Mouse (Mus musculus) embryonic facial prominence, embryonic 15.5 days (tissue): Measurements from ENCODE around the gene Rpain. TPM values are rescaled to one million over a fixed set of nuclear protein-coding genes. Genes with fewer than 3 reads are reported as not detected.

Experiments used
- ATAC-seq: fragments of 200-750 bp; cut with Nextera tagmentation; 2 replicates; pipeline ENCODE4 v1.8.0; 2017; ENCODE audit warnings: low read depth, moderate TSS enrichment; ENCODE audit not compliant: insufficient number of reproducible peaks, low FRiP score, low TSS enrichment
- H3K27ac ChIP-seq: fragments of 300-500 bp; sonication (generic); replicated peaks from 2 replicates; pipeline ENCODE4 v1.5.1; 2015; ENCODE audit warnings: mild to moderate bottlenecking, inconsistent platforms
- H3K27me3 ChIP-seq: fragments of 300-500 bp; sonication (generic); 2 replicates; pipeline ENCODE4 v1.6.1; 2015; ENCODE audit warnings: inconsistent platforms
- H3K36me3 ChIP-seq: fragments of 300-500 bp; sonication (generic); 2 replicates; pipeline ENCODE4 v1.6.1; 2015; ENCODE audit warnings: mild to moderate bottlenecking, inconsistent platforms
- H3K4me1 ChIP-seq: fragments of 300-500 bp; sonication (generic); 2 replicates; pipeline ENCODE4 v1.6.1; 2015; ENCODE audit warnings: inconsistent platforms
- H3K4me2 ChIP-seq: fragments of 300-500 bp; sonication (generic); replicated peaks from 2 replicates; pipeline ENCODE4 v1.6.1; 2015; ENCODE audit warnings: mild to moderate bottlenecking, inconsistent platforms
- H3K4me3 ChIP-seq: fragments of 300-500 bp; sonication (generic); replicated peaks from 2 replicates; pipeline ENCODE4 v1.5.1; 2015; ENCODE audit warnings: mild to moderate bottlenecking, inconsistent platforms
- H3K9ac ChIP-seq: fragments of 300-500 bp; sonication (generic); 2 replicates; pipeline ENCODE4 v1.6.1; 2015; ENCODE audit warnings: inconsistent platforms
- H3K9me3 ChIP-seq: fragments of 300-500 bp; sonication (generic); replicated peaks from 2 replicates; pipeline ENCODE4 v1.6.1; 2016; ENCODE audit warnings: inconsistent platforms
- WGBS: fragments of 180-500 bp; shearing (Covaris S2); methylation state at CpG from one replicate; pipeline ENCODE4 v1.1.7; 2015; 5-methylcytosine and 5-hydroxymethylcytosine counted together
- polyA plus RNA-seq: library from polyadenylated mRNA; unstranded; fragments of >200 nt; fragmentation: Nextera tagmentation; extraction: Ambion mirVana; gene quantifications from 2 replicates; pipeline ENCODE4 v1.2.1, GENCODE M21; 2015

The Rpain gene
- 77.1 and 78.6 TPM in 2 replicates for polyA plus RNA-seq

DNA sequence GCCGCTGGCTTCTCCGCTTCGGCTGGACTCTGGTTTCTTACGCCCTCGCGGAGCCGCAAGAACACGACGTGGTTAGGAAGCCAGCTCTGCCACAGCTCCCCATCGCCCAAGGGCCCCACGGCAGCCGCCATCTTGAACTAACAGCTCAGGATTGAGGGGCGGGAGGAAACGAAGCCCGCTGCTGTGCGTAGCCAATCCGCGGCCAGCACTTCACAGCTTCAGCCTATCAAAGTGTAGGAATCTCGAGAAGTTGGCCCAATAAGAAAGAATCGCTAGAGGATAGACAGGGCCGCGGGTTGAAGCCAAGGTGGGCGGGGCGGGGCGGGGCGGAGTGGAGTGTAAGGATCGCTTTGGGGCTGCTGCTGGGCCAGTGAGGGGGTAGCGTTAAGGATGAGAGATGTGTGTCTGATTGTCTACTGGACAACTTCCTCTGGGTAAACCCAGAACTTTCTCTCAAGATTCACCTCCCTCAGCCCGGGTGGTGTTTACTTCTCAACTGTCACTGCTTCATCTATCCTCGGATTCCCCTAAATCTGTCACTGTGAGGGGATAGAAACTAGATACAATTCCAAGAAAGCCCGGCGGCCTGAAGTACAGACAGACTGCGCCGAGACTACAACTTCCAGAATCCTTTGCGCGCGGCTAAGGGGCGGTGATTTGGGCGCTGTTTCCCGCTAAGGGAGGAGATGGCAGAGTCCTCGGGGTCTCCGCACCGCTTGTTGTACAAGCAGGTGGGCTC lies at the start of gene Rpain, which contains the start of gene Nup88:
TSS of gene Rpain (plus strand) at position 393 of the 739 bp plus-strand sequence.
TSS of gene Nup88 (minus strand) at position 153 of the 739 bp plus-strand sequence.
- Histone ChIP-seq H3K4me2 (peak within 1 kb of the TSS; percentile 65), H3K27me3 (no peaks in the 10 kb centered on the region), H3K36me3 (peaks cover 44% of the 10 kb centered on the region), H3K9ac (peak within 1 kb of the TSS; percentile 94), H3K4me1 (peaks cover 13% of the 10 kb centered on the region), H3K9me3 (no peaks in the 10 kb centered on the region), H3K27ac (peak within 1 kb of the TSS; percentile 93), H3K4me3 (peak within 1 kb of the TSS; percentile 92)
- ATAC-seq, result peak; percentile 97
- whole genome bisulfite sequencing, result under 1% methylated on average over 43 of the region's 43 CpGs

DNA sequence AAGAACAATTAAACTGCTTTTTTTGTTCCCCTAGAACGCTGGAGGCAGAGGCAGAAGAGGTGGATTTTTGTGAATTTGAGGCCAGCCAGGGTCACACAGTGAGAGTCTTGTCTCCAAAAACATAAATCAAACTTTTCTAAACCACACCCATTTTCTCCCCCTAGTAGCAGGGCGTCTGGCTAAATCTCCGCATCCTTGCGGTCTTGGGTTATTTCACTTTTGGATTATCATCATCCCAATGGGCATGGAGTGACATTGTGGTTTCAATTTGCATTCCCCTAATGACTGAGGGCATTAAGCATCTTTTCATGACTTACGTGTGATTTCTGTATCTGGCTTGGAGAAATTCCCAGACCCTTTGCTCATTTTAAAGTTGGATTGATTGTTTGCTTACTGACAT lies 38.6 kb upstream of the Rpain start:
- no peaks in the 10 kb centered on the region for H3K27me3 ChIP-seq
- no peak overlapping the region for H3K27ac ChIP-seq
- 74% methylated on average over 5 of the region's 5 CpGs for WGBS
- no peak for ATAC-seq
- no peak overlapping the region for H3K9ac ChIP-seq
- peaks cover 50% of the 10 kb centered on the region for H3K36me3 ChIP-seq
- H3K4me2 ChIP-seq, result no peak overlapping the region
- H3K9me3 ChIP-seq, result no peaks in the 10 kb centered on the region
- H3K4me3 ChIP-seq, result no peak overlapping the region
- H3K4me1 ChIP-seq, result no peaks in the 10 kb centered on the region

DNA sequence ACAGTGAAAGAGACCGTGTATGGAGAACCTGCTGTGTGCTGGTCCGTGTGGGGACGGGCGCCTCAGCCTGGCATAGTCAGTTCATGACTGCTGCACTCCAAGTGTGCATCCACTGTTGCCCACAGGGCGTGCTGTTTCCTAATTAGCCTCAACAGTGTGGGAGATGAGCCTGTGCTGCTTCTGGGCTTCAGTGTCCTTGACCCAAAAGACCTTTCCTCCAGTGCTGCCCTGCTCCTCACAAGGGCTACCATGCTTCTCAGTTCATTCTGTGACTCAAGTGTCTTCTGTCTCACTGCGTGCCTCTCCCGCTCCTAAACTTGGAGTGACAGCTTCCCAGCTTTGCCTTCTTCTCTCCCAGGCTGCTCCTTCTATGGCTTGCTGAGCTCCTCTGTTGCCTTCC lies 34.7 kb upstream of the Rpain start:
- Histone ChIP-seq H3K36me3 (peaks cover 66% of the 10 kb centered on the region), H3K4me2 (no peak overlapping the region), H3K4me1 (no peaks in the 10 kb centered on the region), H3K27me3 (no peaks in the 10 kb centered on the region), H3K9ac (no peak overlapping the region), H3K27ac (no peak overlapping the region), H3K4me3 (no peak overlapping the region), H3K9me3 (no peaks in the 10 kb centered on the region)
- ATAC-seq, result no peak
- WGBS, result 90% methylated on average over 7 of the region's 7 CpGs

DNA sequence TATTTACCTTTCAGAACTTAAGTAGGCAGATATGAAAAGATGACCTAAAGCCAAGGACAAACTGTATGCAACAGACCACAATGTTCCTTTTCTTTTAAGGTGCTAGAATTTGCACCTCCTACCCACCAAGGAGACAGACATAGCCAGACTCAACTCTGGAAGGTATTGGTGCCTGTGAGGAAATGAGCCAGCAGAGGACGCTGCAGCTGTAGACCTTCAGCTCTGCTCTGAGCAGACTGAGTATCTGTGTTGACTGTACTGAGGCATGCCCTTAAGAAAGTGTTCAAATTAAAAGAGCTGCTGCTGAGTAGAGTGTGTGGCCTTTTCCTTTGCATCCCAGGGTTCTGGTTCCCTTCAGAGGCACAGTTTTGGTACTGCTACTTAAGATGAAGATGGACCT lies 27.4 kb upstream of the Rpain start:
- Histone ChIP-seq H3K4me2 (no peak overlapping the region), H3K36me3 (peaks cover 87% of the 10 kb centered on the region), H3K9me3 (no peaks in the 10 kb centered on the region), H3K4me3 (no peak overlapping the region), H3K4me1 (no peaks in the 10 kb centered on the region), H3K9ac (no peak overlapping the region), H3K27ac (no peak overlapping the region), H3K27me3 (no peaks in the 10 kb centered on the region)
- ATAC-seq, result no peak
- 82% methylated on average over 1 of the region's 1 CpGs for WGBS

DNA sequence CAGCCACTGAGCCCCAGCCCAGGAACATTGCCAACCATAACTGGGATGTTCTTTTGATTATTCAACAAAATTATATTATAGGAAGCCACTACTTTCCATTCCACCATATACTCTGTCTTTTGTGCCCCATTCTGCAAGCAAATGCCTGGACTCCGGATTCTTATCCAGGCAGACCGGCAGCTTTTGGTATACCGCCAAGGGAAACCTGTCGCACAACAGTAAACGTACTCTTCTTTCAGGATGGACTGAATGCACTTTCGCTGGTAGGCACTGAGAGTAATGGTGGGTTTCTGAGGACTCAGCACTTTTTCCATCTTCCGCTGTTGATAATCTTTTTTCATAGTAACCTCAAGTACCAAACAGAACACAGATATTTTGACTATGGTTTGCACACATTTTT lies 26.4 kb upstream of the Rpain start:
- Histone ChIP-seq H3K27ac (no peak overlapping the region), H3K4me1 (no peaks in the 10 kb centered on the region), H3K9me3 (no peaks in the 10 kb centered on the region), H3K9ac (no peak overlapping the region), H3K4me3 (no peak overlapping the region), H3K4me2 (no peak overlapping the region), H3K36me3 (peaks cover 88% of the 10 kb centered on the region), H3K27me3 (no peaks in the 10 kb centered on the region)
- ATAC-seq, result no peak
- WGBS, result 90% methylated on average over 7 of the region's 7 CpGs

DNA sequence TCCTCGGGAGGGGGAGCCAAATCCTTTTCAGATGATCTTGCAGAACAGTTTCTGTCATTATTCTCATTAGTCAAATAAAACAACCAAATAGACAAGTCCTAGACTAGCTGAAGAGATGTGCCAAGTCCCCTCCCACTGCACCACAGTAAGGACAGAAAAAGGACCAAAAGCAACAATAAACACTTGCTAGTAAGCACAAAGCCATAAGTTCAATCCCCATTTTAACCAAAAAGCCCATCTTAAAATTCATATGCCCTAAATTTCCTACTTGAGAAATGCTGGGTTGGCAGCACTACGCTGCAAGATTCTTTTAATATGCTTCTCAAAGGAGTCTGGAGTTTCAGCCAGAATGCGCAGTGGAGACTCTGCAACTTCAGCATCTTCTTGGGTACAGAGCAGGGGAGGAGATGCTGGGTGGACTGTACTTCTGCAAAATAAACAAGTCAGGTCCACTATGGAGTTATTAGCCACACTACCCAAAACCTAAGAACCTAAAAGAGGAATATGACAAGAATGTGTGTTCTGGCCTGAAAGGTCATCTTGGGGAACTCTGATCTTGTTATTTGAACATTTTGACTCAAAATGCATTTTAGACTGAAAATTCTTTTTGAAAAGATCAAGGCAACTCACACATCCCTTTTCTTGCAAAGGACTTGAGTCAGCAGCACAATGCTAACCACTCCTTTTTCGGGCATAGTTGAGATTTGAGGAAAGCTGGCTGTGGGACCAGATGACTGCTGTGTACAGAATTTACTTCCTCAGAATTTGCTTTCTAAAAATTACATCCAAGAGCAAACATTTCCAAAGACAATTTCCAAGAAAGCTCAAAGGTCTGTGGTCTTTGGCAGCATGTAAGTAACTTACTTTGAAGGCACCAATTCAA lies 24.8 kb upstream of the Rpain start:
- Histone ChIP-seq H3K4me1 (no peaks in the 10 kb centered on the region), H3K36me3 (peaks cover 88% of the 10 kb centered on the region), H3K9ac (no peak overlapping the region), H3K27me3 (no peaks in the 10 kb centered on the region), H3K27ac (no peak overlapping the region), H3K4me2 (no peak overlapping the region), H3K4me3 (no peak overlapping the region), H3K9me3 (no peaks in the 10 kb centered on the region)
- WGBS, result 90% methylated on average over 4 of the region's 4 CpGs
- no peak for ATAC-seq

DNA sequence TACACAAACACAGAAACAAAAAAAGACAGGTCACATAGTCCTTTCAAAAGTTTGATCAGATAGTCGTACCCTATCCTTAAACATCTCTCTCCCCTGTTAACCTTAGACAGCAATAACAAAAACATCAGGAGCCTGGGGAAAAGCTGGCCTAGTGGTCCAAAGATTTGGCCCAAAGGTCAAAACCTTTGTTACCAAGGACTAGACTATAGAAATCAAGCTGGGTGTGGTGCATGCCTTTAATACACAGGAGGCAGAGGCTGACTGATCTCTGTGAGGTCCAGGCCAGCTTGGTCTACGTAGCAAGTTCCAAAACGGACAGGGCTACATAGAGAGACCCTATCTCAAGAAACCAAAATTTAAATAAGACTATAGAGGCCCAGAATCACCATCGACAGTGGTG lies 15.3 kb upstream of the Rpain start:
- peaks cover 91% of the 10 kb centered on the region for H3K36me3 ChIP-seq
- H3K4me3 ChIP-seq, result no peak overlapping the region
- no peak for ATAC-seq
- no peaks in the 10 kb centered on the region for H3K9me3 ChIP-seq
- whole genome bisulfite sequencing, result 92% methylated on average over 4 of the region's 4 CpGs
- H3K9ac ChIP-seq, result no peak overlapping the region
- no peak overlapping the region for H3K4me2 ChIP-seq
- H3K27ac ChIP-seq, result no peak overlapping the region
- H3K27me3 ChIP-seq, result no peaks in the 10 kb centered on the region
- H3K4me1 ChIP-seq, result no peaks in the 10 kb centered on the region

DNA sequence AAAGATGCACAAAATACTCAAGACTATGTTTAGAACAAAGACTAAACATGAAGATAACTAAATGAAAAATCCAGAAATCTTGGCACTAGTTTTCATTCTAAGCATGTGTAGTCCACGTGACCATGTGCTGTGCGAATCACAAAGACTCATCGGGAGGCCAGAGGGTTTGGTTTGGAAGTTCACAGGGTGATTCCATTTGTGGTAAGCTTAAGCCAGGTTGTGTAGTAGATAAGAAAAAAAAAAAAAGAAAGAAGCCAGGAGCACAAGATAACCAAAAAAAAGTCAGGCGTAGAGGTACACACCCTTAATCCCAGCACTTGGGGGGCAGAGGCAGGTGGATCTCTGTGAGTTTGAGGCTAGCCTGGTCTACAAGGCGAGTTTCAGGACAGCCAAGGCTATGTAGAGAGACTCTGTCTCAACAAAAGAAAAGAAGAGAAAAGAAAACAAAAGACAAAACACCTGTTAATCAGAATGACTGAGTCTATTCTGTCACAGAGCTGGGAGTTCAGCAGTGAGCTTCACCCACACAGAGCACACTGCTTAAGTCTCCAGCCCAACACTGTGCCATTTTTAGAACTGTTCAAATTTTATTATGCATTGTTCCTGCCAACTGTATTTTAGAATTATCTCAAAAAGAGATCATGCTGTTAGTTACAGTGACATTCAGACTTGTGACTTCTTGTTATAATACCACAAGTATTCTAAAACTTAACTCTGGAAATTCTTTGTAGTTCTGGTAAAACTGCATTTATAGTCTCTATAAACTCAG lies 9.0 kb upstream of the Rpain start:
- Histone ChIP-seq H3K9ac (no peak overlapping the region), H3K4me3 (no peak overlapping the region), H3K27me3 (no peaks in the 10 kb centered on the region), H3K27ac (no peak overlapping the region), H3K9me3 (no peaks in the 10 kb centered on the region), H3K4me1 (no peaks in the 10 kb centered on the region), H3K36me3 (peaks cover 85% of the 10 kb centered on the region), H3K4me2 (no peak overlapping the region)
- 93% methylated on average over 5 of the region's 5 CpGs for WGBS
- ATAC-seq, result no peak

DNA sequence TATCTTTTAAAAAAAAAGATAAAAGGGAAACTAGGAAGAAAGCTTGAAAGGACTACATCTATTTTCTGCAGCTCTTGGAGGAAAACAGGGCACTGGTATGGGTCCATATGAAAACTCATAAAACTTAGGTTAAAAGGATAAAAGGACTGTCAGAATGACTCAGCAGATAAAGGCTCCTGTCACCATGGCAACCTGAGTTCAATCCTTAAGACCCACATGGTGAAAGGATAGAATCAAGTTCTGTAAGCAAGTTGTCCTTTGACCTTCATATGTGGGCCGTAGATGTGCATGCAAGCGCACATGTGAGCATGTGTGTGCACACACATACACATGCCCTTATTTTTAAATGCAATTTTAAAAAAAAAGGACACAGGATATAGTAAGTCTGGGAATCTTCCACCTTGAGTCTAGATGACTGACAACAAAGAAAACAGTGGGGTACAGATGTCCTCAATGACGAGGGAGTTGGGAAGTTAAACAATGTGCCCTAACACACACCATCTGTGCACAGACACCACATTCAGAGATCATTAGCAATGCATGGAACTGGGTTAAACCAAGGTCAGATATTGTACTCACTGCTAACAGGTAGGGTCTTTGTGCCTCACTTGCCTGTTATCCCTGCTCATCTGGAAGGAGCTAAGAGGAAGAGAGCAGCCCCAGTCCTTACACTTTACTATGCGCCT lies 5.6 kb upstream of the Rpain start:
- Histone ChIP-seq H3K9ac (no peak overlapping the region), H3K4me2 (no peak overlapping the region), H3K36me3 (peaks cover 64% of the 10 kb centered on the region), H3K9me3 (no peaks in the 10 kb centered on the region), H3K4me1 (peaks cover 8% of the 10 kb centered on the region), H3K27ac (no peak overlapping the region), H3K4me3 (no peak overlapping the region), H3K27me3 (no peaks in the 10 kb centered on the region)
- ATAC-seq, result no peak
- WGBS, result 76% methylated on average over 4 of the region's 4 CpGs

DNA sequence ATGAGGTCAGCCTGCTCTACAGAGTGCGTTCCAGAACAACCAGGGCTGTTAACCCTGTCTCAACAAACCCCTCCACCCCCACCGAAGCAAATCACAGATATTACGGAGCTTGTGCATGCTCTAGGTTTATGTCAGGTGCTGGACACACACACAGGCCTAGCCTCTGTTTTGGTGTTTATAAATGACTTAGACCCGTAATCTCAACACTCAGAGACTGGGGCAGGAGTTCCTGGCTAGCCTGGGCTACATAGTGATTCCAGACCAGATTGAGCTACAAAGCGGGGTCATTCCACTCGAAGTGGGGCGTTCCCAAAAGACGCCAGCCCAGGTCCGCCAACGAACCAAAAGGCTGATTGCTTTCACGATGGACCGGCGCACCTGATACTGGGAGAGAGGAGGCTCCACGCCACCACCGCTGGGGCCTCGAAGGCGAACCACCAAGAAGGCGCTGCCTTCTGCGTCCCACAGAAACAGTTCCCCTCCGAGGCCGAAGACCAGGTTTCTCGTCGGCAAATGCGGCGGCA lies 680 bp upstream of the Rpain start:
- Histone ChIP-seq H3K4me2 (peak overlapping the region; percentile 54), H3K27ac (peak overlapping the region; percentile 92), H3K27me3 (no peaks in the 10 kb centered on the region), H3K9ac (peak overlapping the region; percentile 94), H3K36me3 (peaks cover 44% of the 10 kb centered on the region), H3K4me1 (peaks cover 13% of the 10 kb centered on the region), H3K9me3 (no peaks in the 10 kb centered on the region), H3K4me3 (peak overlapping the region; percentile 92)
- 0% methylated on average over 25 of the region's 25 CpGs for WGBS
- ATAC-seq, result no peak; the same call in 1 of the 2 replicates
